Mouse (Mus musculus) right cerebral cortex, postnatal 10 days (tissue): ENCODE results near the gene Mapkapk5.

Source experiments
- DNase-seq, 2 experiments: peaks; one replicate each; pipeline ENCODE4 v3.0.0; 2021; ENCODE audit warnings: low spot score in 2 of 2

Gene Mapkapk5

DNA sequence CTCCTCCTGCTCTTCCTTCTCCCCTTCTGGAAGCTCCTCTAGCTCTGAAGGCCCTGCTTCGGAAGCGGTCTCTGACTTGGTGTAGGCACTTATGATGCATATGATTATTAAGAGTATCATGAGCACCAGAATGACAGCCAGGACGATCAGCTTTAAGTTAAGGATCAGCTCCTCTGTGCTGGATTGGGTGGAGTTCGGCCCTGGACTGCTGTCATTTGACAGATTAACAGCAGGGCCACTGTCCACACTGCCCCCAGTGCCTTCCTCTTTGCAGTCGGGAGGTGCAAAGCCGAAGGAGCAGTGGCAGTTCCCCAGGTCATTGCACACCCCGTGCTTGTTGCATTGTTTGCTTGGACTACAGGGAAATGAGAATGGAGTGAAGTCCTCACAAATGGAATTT is 45.0 kb downstream of the Mapkapk5 start:
- DNase-seq = no peak

DNA sequence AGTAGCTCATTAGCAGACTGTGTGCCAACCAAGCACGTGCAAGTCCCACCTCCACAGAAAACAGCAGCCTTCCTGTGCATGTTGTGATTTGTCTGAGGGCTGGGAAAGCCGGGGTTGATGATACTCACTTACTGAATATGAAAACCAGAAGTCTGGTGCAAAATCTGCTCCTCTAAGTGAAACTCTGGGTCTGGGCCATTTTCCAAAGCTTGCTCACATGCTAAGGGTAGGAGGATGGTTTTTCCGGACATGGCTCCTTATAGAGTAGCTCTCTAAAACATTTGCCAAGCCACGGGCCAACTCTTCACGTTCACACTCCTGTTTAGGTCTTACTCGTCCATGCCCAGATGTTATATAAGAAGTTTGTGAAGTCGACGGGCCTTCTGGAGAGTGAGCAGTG is 52.4 kb downstream of the Mapkapk5 start:
- DNase-seq = peak; percentile 72 to 76

DNA sequence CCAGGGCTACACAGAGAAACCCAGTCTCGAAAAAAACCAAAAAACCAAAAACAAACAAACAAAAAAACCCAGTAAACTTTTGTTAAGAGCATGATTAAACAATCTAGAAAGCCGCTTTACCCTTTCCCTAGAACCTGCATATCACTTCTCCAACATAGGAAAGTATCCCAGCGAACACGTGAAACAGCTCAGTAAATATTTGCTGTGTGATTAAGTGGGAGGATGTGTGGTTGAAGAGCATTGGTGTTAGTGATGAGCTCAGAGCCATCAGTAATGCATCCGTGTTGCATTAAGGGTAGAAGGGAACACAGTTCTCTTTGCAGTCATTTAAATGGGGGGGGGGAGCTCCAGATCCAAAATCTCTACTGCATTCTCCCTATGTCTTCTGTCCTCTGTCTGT is 60.9 kb downstream of the Mapkapk5 start:
- DNase-seq = no peak

DNA sequence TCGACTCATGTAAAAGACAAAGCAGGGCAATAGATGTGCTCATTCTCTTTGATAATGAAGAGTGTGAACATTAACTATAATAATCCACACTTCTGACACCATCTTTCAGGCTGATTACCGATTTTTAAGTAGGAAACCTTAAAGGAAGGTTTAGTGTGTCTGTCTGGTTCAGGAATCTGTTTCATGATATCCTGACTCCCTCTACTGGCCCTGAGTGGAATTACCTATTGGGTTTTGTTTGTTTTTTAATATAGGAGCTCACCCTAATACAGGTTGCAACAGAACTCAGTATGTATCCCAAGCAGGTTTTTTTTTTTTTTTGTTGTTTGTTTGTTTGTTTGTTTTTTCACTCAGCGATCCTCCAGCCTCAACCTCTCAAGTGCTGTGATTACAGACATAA is 68.0 kb downstream of the Mapkapk5 start:
- no peak for DNase-seq

DNA sequence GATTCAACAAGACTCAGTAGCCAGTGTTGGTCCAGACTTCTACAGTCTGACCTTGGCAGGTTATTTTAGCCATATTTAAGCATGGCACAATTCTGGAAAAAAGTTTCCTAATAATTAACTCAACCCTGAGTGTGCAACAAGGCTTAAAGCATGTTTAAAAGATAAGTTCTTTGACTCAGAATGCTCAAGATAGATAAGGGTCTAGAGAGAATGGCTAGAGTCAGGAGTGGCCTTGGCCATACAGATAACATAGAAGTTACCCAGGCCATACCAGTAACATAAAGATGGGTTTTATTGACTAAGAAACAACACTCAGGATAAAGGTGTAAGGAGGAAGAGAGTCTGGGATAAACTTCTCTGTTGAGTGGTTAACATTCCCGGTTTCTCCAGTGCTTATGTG is 69.7 kb downstream of the Mapkapk5 start:
- no peak for DNase-seq
